Mouse (Mus musculus): ENCODE data around the gene Actr5. TPM values are rescaled to one million over a fixed set of nuclear protein-coding genes. Genes with fewer than 3 reads are reported as not detected.

Gene Actr5
- total RNA-seq, 2 experiments from 2014 or later = 11.3 to 12.8 TPM

- DNase-seq (ENCODE audit: low spot score in 2 of 2) = no peak
- H3K4me3 ChIP-seq = no peak overlapping the region
- no peak for TF ChIP-seq CTCF (conservative IDR thresholded peaks at IDR 0.05)
- H3K27ac ChIP-seq = no peak overlapping the region
Measured at GRCm38 (mm10) chr2:158606511-158606964, 18.1 kb upstream of the Actr5 start.

DNA sequence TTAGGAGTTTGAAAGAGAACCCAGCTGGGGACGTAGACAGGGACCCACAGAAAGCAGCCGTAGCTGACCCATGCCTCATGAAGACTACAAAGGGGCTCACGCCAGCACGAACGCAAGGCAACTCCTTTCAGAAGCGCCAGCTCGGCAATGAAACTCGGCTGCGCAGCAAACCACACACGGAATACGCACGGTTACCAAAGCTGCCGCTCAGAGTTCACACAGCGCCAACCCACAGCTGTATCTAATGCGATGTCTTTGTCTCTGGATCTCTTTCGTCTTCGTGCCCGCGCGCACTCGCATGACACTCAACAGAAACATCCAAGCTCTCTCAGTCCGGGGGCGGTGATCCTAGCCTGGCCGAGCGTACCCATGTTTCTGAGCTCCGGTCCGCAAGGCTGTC, 15.0 kb upstream of the Actr5 start:
- DNase-seq (ENCODE audit: low spot score in 2 of 2) = no peak
- H3K27ac ChIP-seq = no peak overlapping the region
- H3K4me3 ChIP-seq = peak overlapping the region; percentile 15; the same call in 1 of the 2 replicates
- no peak for TF ChIP-seq CTCF (conservative IDR thresholded peaks at IDR 0.05)

GRCm38 (mm10) chr2:158610488-158611325, 14.0 kb upstream of the Actr5 start, which contains the start of gene Slc32a1:
Slc32a1 (plus strand) TSS chr2:158610767.
- no peak; the same call in 1 of the 2 replicates for TF ChIP-seq CTCF (conservative IDR thresholded peaks at IDR 0.05)
- H3K27ac ChIP-seq = peak within 1 kb of the TSS; percentile 20; the same call in 1 of the 2 replicates
- peak within 1 kb of the TSS; percentile 29; the same call in 1 of the 2 replicates for H3K4me3 ChIP-seq
- peak in 1 of 2 experiments; percentile 31 for DNase-seq (ENCODE audit: low spot score in 2 of 2)

DNA sequence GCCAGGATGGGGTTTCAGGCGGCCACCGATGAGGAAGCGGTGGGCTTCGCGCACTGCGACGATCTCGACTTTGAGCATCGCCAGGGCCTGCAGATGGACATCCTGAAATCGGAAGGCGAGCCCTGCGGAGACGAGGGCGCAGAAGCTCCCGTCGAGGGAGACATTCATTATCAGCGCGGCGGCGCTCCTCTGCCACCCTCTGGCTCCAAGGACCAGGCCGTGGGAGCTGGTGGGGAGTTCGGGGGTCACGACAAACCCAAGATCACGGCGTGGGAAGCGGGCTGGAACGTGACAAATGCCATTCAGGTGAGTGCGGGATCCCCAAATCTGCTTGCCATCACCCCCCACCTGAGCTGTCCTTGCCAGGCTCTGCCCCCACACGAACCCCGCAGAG, 13.4 kb upstream of the Actr5 start:
- no peak for DNase-seq (ENCODE audit: low spot score in 2 of 2)
- Histone ChIP-seq H3K27ac (peak overlapping the region; percentile 20; the same call in 1 of the 2 replicates), H3K4me3 (peak overlapping the region; percentile 29; the same call in 1 of the 2 replicates)
- TF ChIP-seq CTCF (conservative IDR thresholded peaks at IDR 0.05) = no peak

DNA sequence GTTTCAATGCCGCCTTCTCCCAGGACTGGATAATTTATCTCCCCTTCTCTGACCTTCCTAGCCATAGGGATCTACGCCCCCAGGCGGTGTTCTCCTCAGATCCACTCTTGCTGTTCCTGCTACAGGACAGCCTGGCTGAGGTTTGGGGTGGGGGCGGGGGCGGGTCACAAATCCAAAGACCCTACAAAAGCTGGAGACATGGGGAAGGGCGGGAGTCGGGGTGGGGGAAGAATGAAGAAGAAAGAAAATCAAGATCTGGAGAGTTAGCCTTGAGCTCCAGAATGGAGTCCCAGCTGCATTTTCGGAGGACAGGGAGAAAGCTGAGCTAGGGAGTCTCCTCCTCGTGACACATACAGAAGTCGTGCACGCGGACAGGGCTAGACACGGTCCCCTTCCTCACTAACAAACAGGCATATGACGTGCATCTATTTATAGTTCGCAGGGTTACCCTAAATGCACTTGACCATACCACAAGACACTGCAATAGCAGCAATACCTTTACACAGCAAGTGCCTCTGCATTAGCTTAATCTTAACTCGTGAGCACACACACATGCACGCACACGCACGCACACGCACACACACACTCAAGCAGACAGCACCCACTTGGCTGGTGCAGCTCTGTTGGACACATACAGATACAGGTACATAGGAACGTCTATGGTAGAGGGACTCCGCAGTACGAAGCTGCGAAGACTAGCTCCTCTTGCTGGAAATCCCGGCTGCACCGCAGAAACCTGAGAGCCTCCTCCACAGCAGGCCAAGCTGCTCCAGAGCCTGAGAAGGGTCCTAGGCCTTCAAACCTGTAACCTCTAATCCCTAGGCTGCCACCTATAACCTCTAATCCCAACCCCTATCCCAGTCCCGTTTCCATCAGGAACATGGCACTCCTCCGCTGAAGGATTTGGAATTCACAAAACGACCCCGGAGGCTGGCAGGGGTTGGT, 12.7 kb upstream of the Actr5 start:
- TF ChIP-seq CTCF (conservative IDR thresholded peaks at IDR 0.05) = no peak
- no peak for DNase-seq (ENCODE audit: low spot score in 2 of 2)
- H3K4me3 ChIP-seq = peak overlapping the region; percentile 3; the same call in 1 of the 2 replicates
- H3K27ac ChIP-seq = no peak overlapping the region

DNA sequence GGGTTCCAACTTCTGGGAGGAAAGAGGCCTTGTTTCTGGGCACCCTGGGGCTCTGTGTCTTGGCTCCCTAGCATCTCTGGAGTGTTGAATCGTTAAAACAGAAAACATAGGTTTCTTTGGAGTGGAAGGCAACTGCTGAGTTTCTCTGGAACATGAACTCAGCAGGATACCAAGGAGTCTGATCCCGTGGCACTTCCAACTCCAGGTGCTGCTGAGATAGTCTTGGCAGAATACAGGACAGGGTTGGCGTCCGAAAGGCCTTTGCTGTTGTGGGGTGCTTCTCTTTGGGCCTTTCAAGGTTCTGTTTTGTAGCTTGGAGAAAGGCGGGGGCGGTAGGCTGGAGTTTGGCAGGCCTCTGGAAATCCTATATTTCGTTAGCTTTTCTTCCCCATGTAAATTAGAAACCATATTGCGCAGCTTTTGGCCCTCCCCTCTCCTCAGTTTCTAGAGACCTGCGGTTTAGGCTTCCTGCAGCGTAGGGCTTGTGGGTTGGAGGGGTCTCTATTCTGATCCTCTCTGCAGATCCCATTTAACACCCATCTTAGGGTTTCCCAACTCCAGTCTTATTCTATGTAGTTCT, 11.9 kb upstream of the Actr5 start:
- no peak overlapping the region for H3K27ac ChIP-seq

GRCm38 (mm10) chr2:158613541-158614417, 10.9 kb upstream of the Actr5 start:
- DNase-seq (ENCODE audit: low spot score in 2 of 2) = peak; percentile 48 to 68
- Histone ChIP-seq H3K27ac (no peak overlapping the region), H3K4me3 (no peak overlapping the region)
- TF ChIP-seq CTCF (conservative IDR thresholded peaks at IDR 0.05) = peak; percentile 74

More for the DNA sequence above, 11.9 kb upstream of the Actr5 start:
- DNase-seq (ENCODE audit: low spot score in 2 of 2) = no peak
- peak overlapping the region; percentile 3; the same call in 1 of the 2 replicates for H3K4me3 ChIP-seq
- TF ChIP-seq CTCF (conservative IDR thresholded peaks at IDR 0.05) = no peak

- TF ChIP-seq CTCF (conservative IDR thresholded peaks at IDR 0.05) = no peak
- Histone ChIP-seq H3K27ac (no peak overlapping the region), H3K4me3 (no peak overlapping the region)
- no peak for DNase-seq (ENCODE audit: low spot score in 2 of 2)
Measured at GRCm38 (mm10) chr2:158614418-158614955, 10.2 kb upstream of the Actr5 start.

DNA sequence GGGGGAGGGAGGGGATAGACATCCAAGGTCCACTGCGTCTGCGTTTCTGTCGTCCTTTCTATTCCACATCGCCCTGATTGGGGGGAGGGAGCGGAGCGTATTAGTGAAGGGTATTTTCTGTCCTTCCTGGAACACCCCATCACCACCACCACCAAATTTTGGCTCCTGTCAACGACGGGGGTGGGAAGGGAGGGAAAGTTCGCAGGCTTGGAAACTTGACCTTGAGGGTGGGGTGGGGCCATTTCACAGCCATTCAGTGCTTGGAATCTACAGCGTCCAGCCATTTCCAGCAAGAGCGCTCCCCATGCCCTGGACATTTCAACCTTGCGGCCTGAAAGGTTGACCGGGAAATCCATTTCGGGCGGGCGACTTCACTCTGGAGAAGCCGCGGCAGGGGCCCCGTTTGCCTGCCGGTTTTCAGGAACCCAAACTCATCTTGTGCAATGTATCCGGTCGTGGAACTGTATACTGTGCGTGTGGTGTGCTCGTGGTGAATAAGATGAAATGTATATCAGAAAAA, 9.5 kb upstream of the Actr5 start:
- H3K4me3 ChIP-seq = no peak overlapping the region
- no peak for DNase-seq (ENCODE audit: low spot score in 2 of 2)
- no peak overlapping the region for H3K27ac ChIP-seq
- no peak for TF ChIP-seq CTCF (conservative IDR thresholded peaks at IDR 0.05)

GRCm38 (mm10) chr2:158615702-158616101, 9.0 kb upstream of the Actr5 start:
- no peak for DNase-seq (ENCODE audit: low spot score in 2 of 2)
- TF ChIP-seq CTCF (conservative IDR thresholded peaks at IDR 0.05) = no peak
- H3K4me3 ChIP-seq = no peak overlapping the region
- H3K27ac ChIP-seq = no peak overlapping the region

DNA sequence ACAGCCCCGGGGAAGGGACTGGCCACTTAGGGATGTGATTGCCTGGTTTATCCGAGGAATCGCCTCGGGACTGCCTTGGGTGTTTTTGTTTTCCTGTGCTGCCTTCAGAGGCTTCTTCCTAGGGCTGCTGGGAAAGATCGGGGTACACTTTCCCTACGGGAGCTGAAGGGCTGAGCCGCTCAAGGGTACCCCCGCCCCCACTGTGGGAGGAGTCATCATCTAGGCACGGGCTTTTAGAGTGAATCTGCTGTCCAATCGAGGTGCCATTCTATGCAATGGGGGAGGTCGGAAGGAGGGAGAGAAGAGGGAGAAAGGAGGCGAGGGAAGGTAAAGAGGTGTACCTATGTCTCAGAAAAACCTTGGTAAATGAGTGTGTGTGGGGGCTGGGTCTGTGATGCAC, 8.4 kb upstream of the Actr5 start:
- TF ChIP-seq CTCF (conservative IDR thresholded peaks at IDR 0.05) = no peak
- H3K27ac ChIP-seq = no peak overlapping the region
- H3K4me3 ChIP-seq = no peak overlapping the region
- DNase-seq (ENCODE audit: low spot score in 2 of 2) = no peak

Measured in layer of hippocampus, adult 2 months (tissue).